9 mouse cellular contexts compared by ENCODE assay signal in the genomic region with DNA sequence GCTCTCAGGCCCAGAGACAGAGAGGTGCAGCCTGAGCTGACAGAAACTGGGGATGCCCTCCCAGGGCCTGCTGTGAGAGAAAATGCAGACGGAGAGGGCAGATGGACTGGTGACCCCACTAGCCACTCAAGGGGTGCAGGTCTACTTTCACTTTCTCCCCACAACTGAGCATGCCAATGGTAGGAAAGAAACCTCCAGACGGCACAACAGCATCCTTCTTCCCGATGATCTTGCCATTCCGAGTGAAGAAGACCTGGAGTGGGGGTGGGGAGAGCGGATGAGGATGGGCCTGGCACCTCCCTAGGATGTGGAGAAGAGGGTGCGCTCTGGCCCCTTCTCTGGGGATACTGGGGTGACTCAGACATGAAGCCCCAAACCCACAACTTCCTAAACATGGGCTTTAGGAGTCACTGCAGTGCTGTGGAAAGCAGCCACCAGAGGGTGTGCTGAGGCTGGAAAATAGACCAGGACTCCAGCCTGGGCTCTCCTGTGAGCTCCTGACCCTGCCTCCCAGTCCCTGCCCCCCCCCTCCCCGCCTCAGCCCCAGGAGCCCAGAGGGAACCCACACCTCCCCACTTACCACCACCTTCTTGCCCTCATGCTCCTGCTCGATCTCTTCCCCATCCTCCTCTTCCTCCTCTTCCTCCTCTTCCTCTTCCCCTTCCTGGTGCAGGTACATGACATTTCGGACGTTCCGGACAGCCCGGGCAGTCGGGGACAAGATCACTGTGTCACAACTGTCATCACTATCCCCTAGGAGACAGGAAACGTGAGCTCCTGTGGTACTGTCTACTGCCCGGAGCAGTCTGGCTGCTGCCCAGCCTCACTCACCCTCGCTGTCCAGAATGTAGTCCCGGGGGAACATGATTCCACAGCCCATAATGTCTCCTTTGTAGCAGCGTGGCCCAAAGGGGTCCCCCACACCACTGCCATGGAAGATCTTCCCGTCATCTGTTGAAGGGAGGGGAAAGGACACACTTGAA. TPM values are rescaled to one million over a fixed set of nuclear protein-coding genes. Genes with fewer than 3 reads are reported as not detected.
DNase-seq lines count a peak whose midpoint lies in the region; ATAC-seq and TF ChIP-seq lines count a peak whose summit lies in the region.
"Had no signal": no experiment of that assay in that cellular context is flagged by ENCODE, and none has a peak within 500 bp of the region (broad histone marks: within the 10 kb centered on the region; RNA-seq: fewer than 3 reads in every experiment).

No protein-coding gene starts in this region.

- TF ChIP-seq POLR2A in MEL (IDR thresholded peaks at IDR 0.05; ENCODE audit: control insufficient read depth in 1 of 2, insufficient read depth in 1 of 2, low read depth in 1 of 2, low read length in 2 of 2, poor library complexity in 1 of 2) = no peak

- peak in 2 of 3 experiments; percentile 19 to 23; a peak in 2 of 6 replicates for TF ChIP-seq CTCF in MEL (IDR thresholded peaks at IDR 0.05 in 2 of 3, conservative IDR thresholded peaks at IDR 0.05 in 1 of 3; ENCODE audit: control insufficient read depth in 1 of 3, insufficient read depth in 1 of 3, low read depth in 2 of 3, low read length in 3 of 3, poor library complexity in 1 of 3, severe bottlenecking in 1 of 3)

- H3K27ac ChIP-seq in heart, embryonic 11.5 days (ENCODE audit: low read depth, low read length) = no peak overlapping the region
- no peak overlapping the region for H3K27ac ChIP-seq in MEL (ENCODE audit: control insufficient read depth, low read depth, low read length)
- H3K27ac ChIP-seq in forebrain, embryonic 16.5 days (ENCODE audit: low read length) = peak overlapping the region; percentile 69
- H3K27ac ChIP-seq in lung, embryonic 15.5 days = peak overlapping the region; percentile 32

- no peaks in the 10 kb centered on the region for H3K9me3 ChIP-seq in heart, embryonic 11.5 days (replicated peaks; ENCODE audit: control insufficient read depth, low read length)
- no peaks in the 10 kb centered on the region for H3K9me3 ChIP-seq in MEL (replicated peaks; ENCODE audit: insufficient read depth, low read length)
- no peaks in the 10 kb centered on the region for H3K9me3 ChIP-seq in forebrain, embryonic 16.5 days (ENCODE audit: control insufficient read depth, low read length)
- no peaks in the 10 kb centered on the region for H3K9me3 ChIP-seq in lung, embryonic 15.5 days

- WGBS in heart, embryonic 11.5 days (ENCODE audit: insufficient replicate concordance) = 67% methylated on average over 19 of the region's 19 CpGs
- WGBS in forebrain, embryonic 16.5 days = 74% methylated on average over 19 of the region's 19 CpGs
- WGBS in lung, embryonic 15.5 days = 64% methylated on average over 19 of the region's 19 CpGs

- no peak overlapping the region for H3K9ac ChIP-seq in heart, embryonic 11.5 days (ENCODE audit: low read depth, low read length)
- H3K9ac ChIP-seq in MEL (ENCODE audit: control insufficient read depth, low read depth, low read length, poor library complexity, severe bottlenecking) = no peak overlapping the region
- no peak overlapping the region for H3K9ac ChIP-seq in forebrain, embryonic 16.5 days (replicated peaks; ENCODE audit: low read depth, low read length)
- no peak overlapping the region for H3K9ac ChIP-seq in lung, embryonic 15.5 days

- ATAC-seq in heart, embryonic 11.5 days (replicated peaks; ENCODE audit: insufficient number of reproducible peaks, low FRiP score, low TSS enrichment) = no peak
- no peak for ATAC-seq in forebrain, embryonic 16.5 days
- ATAC-seq in lung, embryonic 15.5 days (ENCODE audit: borderline replicate concordance, extremely low read depth, low FRiP score, low TSS enrichment) = peak; percentile 31; the same call in 1 of the 2 replicates
- ATAC-seq: Patski had no signal

- H3K4me3 ChIP-seq in heart, embryonic 11.5 days (ENCODE audit: low read depth, low read length) = no peak overlapping the region
- no peak overlapping the region for H3K4me3 ChIP-seq in MEL (ENCODE audit: control insufficient read depth in 1 of 2, insufficient read depth in 1 of 2, low read depth in 2 of 2, low read length in 2 of 2)
- no peak overlapping the region for H3K4me3 ChIP-seq in forebrain, embryonic 16.5 days (replicated peaks; ENCODE audit: low read length)
- no peak overlapping the region for H3K4me3 ChIP-seq in lung, embryonic 15.5 days

- peaks cover 21% of the 10 kb centered on the region for H3K36me3 ChIP-seq in heart, embryonic 11.5 days (ENCODE audit: control insufficient read depth, insufficient read depth, low read length)
- H3K36me3 ChIP-seq in MEL (ENCODE audit: control insufficient read depth in 1 of 2, insufficient read depth in 2 of 2, low read length in 2 of 2) = peaks cover 0 to 5% of the 10 kb centered on the region in 2 experiments; a peak in 2 of 4 replicates
- H3K36me3 ChIP-seq in forebrain, embryonic 16.5 days (ENCODE audit: control insufficient read depth, insufficient read depth) = peaks cover 23% of the 10 kb centered on the region
- peaks cover 68% of the 10 kb centered on the region for H3K36me3 ChIP-seq in lung, embryonic 15.5 days

- TF ChIP-seq EP300 in MEL (IDR thresholded peaks at IDR 0.05; ENCODE audit: low read depth in 1 of 2, low read length in 2 of 2) = no peak

- H3K4me2 ChIP-seq in heart, embryonic 11.5 days = no peak overlapping the region
- H3K4me2 ChIP-seq in forebrain, embryonic 16.5 days (ENCODE audit: low read length) = no peak overlapping the region
- H3K4me2 ChIP-seq in lung, embryonic 15.5 days = no peak overlapping the region

- H3K79me2 ChIP-seq in MEL (ENCODE audit: control insufficient read depth, insufficient read depth, low read length, poor library complexity) = no peaks in the 10 kb centered on the region

- no peaks in the 10 kb centered on the region for H3K27me3 ChIP-seq in heart, embryonic 11.5 days (ENCODE audit: control insufficient read depth, insufficient read depth, low read length)
- H3K27me3 ChIP-seq in MEL (ENCODE audit: control insufficient read depth in 1 of 2, insufficient read depth in 2 of 2, low read length in 2 of 2) = no peaks in the 10 kb centered on the region
- H3K27me3 ChIP-seq in forebrain, embryonic 16.5 days (replicated peaks; ENCODE audit: control insufficient read depth, insufficient read depth, low read length) = no peaks in the 10 kb centered on the region
- no peaks in the 10 kb centered on the region for H3K27me3 ChIP-seq in lung, embryonic 15.5 days
- H3K27me3 ChIP-seq: Patski had no signal

- TF ChIP-seq RAD21 in MEL (IDR thresholded peaks at IDR 0.05; ENCODE audit: low read depth, low read length) = no peak; the same call in 1 of the 2 replicates

- no peaks in the 10 kb centered on the region; the same call in 1 of the 2 replicates for H3K4me1 ChIP-seq in heart, embryonic 11.5 days (ENCODE audit: control insufficient read depth, insufficient read depth, low read length)
- H3K4me1 ChIP-seq in MEL (ENCODE audit: control insufficient read depth in 1 of 2, insufficient read depth in 2 of 2, low read length in 2 of 2) = no peaks in the 10 kb centered on the region
- peaks cover 19% of the 10 kb centered on the region for H3K4me1 ChIP-seq in forebrain, embryonic 16.5 days (replicated peaks; ENCODE audit: control insufficient read depth, insufficient read depth, low read length)
- peaks cover 29% of the 10 kb centered on the region for H3K4me1 ChIP-seq in lung, embryonic 15.5 days

- peak; percentile 96 for DNase-seq in heart, adult 11 months
- no peak for DNase-seq in MEL (ENCODE audit: low read depth, low spot score)
- DNase-seq in thymus, postnatal 14 days = no peak
- DNase-seq in right cerebral cortex, adult 2 months (ENCODE audit: low spot score in 2 of 2) = no peak
- no peak for DNase-seq in urinary bladder, adult 18-20 months (ENCODE audit: low spot score in 2 of 2)

RNA-seq across cellular contexts. Expression of a gene that starts 17.5 kb away (rescaled TPM):
- polyA plus RNA-seq in heart, embryonic 11.5 days (2014; fragmentation: Nextera tagmentation; extraction: Ambion mirVana) = 25.0 and 25.4 TPM in 2 replicates
- 0.16 and 0.42 TPM in 2 replicates for total RNA-seq in MEL (2012; rRNA removed)
- polyA plus RNA-seq in MEL (2012; ENCODE audit: insufficient read depth in 1 of 2, insufficient read length in 2 of 2, low read depth in 1 of 2, low replicate concordance in 2 of 2, missing spikeins in 1 of 2) = 1 to 10 TPM in 1 of 2 experiments, not detected in 1; 3.1 TPM
- polyA plus RNA-seq in forebrain, embryonic 16.5 days (2015; fragmentation: Nextera tagmentation; extraction: Ambion mirVana) = 6.9 and 7.7 TPM in 2 replicates
- polyA plus RNA-seq in lung, embryonic 15.5 days (2015; fragmentation: Nextera tagmentation; extraction: Ambion mirVana) = 47.6 and 54.5 TPM in 2 replicates

RNA-seq across cellular contexts. Expression of a gene that starts 18.3 kb away (rescaled TPM):
- polyA plus RNA-seq in heart, embryonic 11.5 days (2014; fragmentation: Nextera tagmentation; extraction: Ambion mirVana) = 11.1 and 14.6 TPM in 2 replicates
- 26.5 and 29.3 TPM in 2 replicates for total RNA-seq in MEL (2012; rRNA removed)
- 10 to 100 TPM in 1 of 2 experiments, not detected in 1; 35.4 TPM for polyA plus RNA-seq in MEL (2012; ENCODE audit: insufficient read depth in 1 of 2, insufficient read length in 2 of 2, low read depth in 1 of 2, low replicate concordance in 2 of 2, missing spikeins in 1 of 2)
- 48.2 and 56.4 TPM in 2 replicates for polyA plus RNA-seq in forebrain, embryonic 16.5 days (2015; fragmentation: Nextera tagmentation; extraction: Ambion mirVana)
- 18.8 and 20.5 TPM in 2 replicates for polyA plus RNA-seq in lung, embryonic 15.5 days (2015; fragmentation: Nextera tagmentation; extraction: Ambion mirVana)

RNA-seq across cellular contexts. Expression of a gene that starts 26.4 kb away (rescaled TPM):
- polyA plus RNA-seq in heart, embryonic 11.5 days (2014; fragmentation: Nextera tagmentation; extraction: Ambion mirVana) = 0.70 and 1.1 TPM in 2 replicates
- total RNA-seq in MEL (2012; rRNA removed) = 0.65 and 1.1 TPM in 2 replicates
- 1 to 10 TPM in 1 of 2 experiments, not detected in 1; 1.8 TPM for polyA plus RNA-seq in MEL (2012; ENCODE audit: insufficient read depth in 1 of 2, insufficient read length in 2 of 2, low read depth in 1 of 2, low replicate concordance in 2 of 2, missing spikeins in 1 of 2)
- 2.2 and 2.4 TPM in 2 replicates for polyA plus RNA-seq in forebrain, embryonic 16.5 days (2015; fragmentation: Nextera tagmentation; extraction: Ambion mirVana)
- polyA plus RNA-seq in lung, embryonic 15.5 days (2015; fragmentation: Nextera tagmentation; extraction: Ambion mirVana) = 12.3 and 16.8 TPM in 2 replicates

RNA-seq across cellular contexts. Expression of a gene that starts 32.6 kb away (rescaled TPM):
- polyA plus RNA-seq in heart, embryonic 11.5 days (2014; fragmentation: Nextera tagmentation; extraction: Ambion mirVana) = 0.76 and 2.3 TPM in 2 replicates
- total RNA-seq in MEL (2012; rRNA removed) = 20.0 and 31.0 TPM in 2 replicates
- polyA plus RNA-seq in MEL (2012; ENCODE audit: insufficient read depth in 1 of 2, insufficient read length in 2 of 2, low read depth in 1 of 2, low replicate concordance in 2 of 2, missing spikeins in 1 of 2) = 10 to 100 TPM in 1 of 2 experiments, not detected in 1; 44.8 TPM
- polyA plus RNA-seq in forebrain, embryonic 16.5 days (2015; fragmentation: Nextera tagmentation; extraction: Ambion mirVana) = not detected in 2 replicates
- polyA plus RNA-seq in lung, embryonic 15.5 days (2015; fragmentation: Nextera tagmentation; extraction: Ambion mirVana) = 0.20 and 0.34 TPM in 2 replicates

RNA-seq across cellular contexts. Expression of a gene that starts 44.2 kb away (rescaled TPM):
- polyA plus RNA-seq in heart, embryonic 11.5 days (2014; fragmentation: Nextera tagmentation; extraction: Ambion mirVana) = 71.6 and 83.5 TPM in 2 replicates
- total RNA-seq in MEL (2012; rRNA removed) = 561 and 633 TPM in 2 replicates
- 100 to 1,000 TPM; 464 to 790 TPM for polyA plus RNA-seq in MEL (2012; ENCODE audit: insufficient read depth in 1 of 2, insufficient read length in 2 of 2, low read depth in 1 of 2, low replicate concordance in 2 of 2, missing spikeins in 1 of 2)
- polyA plus RNA-seq in forebrain, embryonic 16.5 days (2015; fragmentation: Nextera tagmentation; extraction: Ambion mirVana) = 109 and 117 TPM in 2 replicates
- polyA plus RNA-seq in lung, embryonic 15.5 days (2015; fragmentation: Nextera tagmentation; extraction: Ambion mirVana) = 118 and 121 TPM in 2 replicates

Comparison
In these comparisons a context has a peak if more than half of its experiments do, and no peak if none do; other contexts are left out.
1. H3K27ac ChIP-seq: peak in forebrain, embryonic 16.5 days (single experiment) and lung, embryonic 15.5 days (single experiment); none in heart, embryonic 11.5 days (single experiment) and MEL (single experiment).